Mouse (Mus musculus) testis, adult 2 months (tissue): ENCODE data around the gene Maea.

Experiments used
- CTCF ChIP-seq: fragments of 200-500 bp; IDR thresholded peaks from 2 replicates; pipeline ENCODE4 v1.5.1; 2012; ENCODE audit warnings: low read depth, mild to moderate bottlenecking, inconsistent platforms, low read length, moderate library complexity; ENCODE audit not compliant: control insufficient read depth, insufficient read depth, insufficient replicate concordance
- POLR2A ChIP-seq: fragments of 200-500 bp; IDR thresholded peaks from 2 replicates; pipeline ENCODE4 v1.6.1; 2012; ENCODE audit warnings: low read depth, mild to moderate bottlenecking, inconsistent platforms, low read length, moderate library complexity; ENCODE audit not compliant: control insufficient read depth

GRCm38 (mm10) chr5:33352273-33352645, 16.9 kb downstream of the Maea start:
- TF ChIP-seq CTCF (no peak), POLR2A (no peak)
